Mouse (Mus musculus): ENCODE measurements around the gene Lrrn4. TPM values are rescaled to one million over a fixed set of nuclear protein-coding genes. Genes with fewer than 3 reads are reported as not detected.

Lrrn4 gene
- polyA plus RNA-seq, 1 experiment: 2.0 TPM

- no peak for DNase-seq (ENCODE audit: low read depth in 1 of 2, low spot score in 2 of 2)
- no peaks in the 10 kb centered on the region for H3K27me3 ChIP-seq (ENCODE audit: control insufficient read depth, insufficient read depth, low read length)
- H3K36me3 ChIP-seq (ENCODE audit: control insufficient read depth, insufficient read depth, low read length): no peaks in the 10 kb centered on the region
- no peak overlapping the region for H3K4me3 ChIP-seq (ENCODE audit: extremely low read depth, insufficient read depth, insufficient read length)
- WGBS: 69% methylated on average over 1 of the region's 1 CpGs
- no peak for TF ChIP-seq POLR2A (IDR thresholded peaks at IDR 0.05; ENCODE audit: low read depth, low read length)
- TF ChIP-seq CTCF (IDR thresholded peaks at IDR 0.05; ENCODE audit: extremely low read depth, insufficient read depth, insufficient read length, insufficient replicate concordance): no peak
- no peaks in the 10 kb centered on the region for H3K4me1 ChIP-seq (ENCODE audit: control insufficient read depth, insufficient read depth, insufficient read length)
- no peak overlapping the region for H3K27ac ChIP-seq (ENCODE audit: insufficient read depth, low read length)
Measured at GRCm38 (mm10) chr2:132914785-132915184, 34.1 kb upstream of the Lrrn4 start.

DNA sequence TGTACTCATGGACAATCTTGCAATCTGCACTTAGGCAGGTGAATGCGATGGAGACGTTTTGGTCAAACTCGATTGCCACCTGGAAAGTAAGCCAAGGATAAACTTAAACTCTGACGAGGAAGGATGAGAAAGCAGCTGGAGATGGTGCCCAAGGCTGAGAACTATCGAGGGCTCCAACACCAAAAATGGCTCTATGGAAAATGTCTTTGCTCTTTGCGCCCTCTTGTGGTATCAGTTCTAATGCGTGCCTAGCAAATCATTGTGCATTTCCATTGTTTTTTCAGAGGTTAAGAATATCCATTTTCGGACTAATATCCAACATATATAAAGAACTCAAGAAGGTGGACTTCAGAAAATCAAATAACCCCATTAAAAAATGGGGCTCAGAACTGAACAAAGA lies 26.1 kb upstream of the Lrrn4 start:
- no peak overlapping the region for H3K27ac ChIP-seq (ENCODE audit: insufficient read depth, low read length)
- no peak for TF ChIP-seq CTCF (IDR thresholded peaks at IDR 0.05; ENCODE audit: extremely low read depth, insufficient read depth, insufficient read length, insufficient replicate concordance)
- no peak for TF ChIP-seq POLR2A (IDR thresholded peaks at IDR 0.05; ENCODE audit: low read depth, low read length)
- no peak overlapping the region for H3K4me3 ChIP-seq (ENCODE audit: extremely low read depth, insufficient read depth, insufficient read length)
- 25% methylated on average over 8 of the region's 8 CpGs for WGBS
- no peaks in the 10 kb centered on the region for H3K4me1 ChIP-seq (ENCODE audit: control insufficient read depth, insufficient read depth, insufficient read length)
- peak in 1 of 2 experiments; percentile 11 for DNase-seq (ENCODE audit: low read depth in 1 of 2, low spot score in 2 of 2)
- no peaks in the 10 kb centered on the region for H3K27me3 ChIP-seq (ENCODE audit: control insufficient read depth, insufficient read depth, low read length)
- no peaks in the 10 kb centered on the region for H3K36me3 ChIP-seq (ENCODE audit: control insufficient read depth, insufficient read depth, low read length)

DNA sequence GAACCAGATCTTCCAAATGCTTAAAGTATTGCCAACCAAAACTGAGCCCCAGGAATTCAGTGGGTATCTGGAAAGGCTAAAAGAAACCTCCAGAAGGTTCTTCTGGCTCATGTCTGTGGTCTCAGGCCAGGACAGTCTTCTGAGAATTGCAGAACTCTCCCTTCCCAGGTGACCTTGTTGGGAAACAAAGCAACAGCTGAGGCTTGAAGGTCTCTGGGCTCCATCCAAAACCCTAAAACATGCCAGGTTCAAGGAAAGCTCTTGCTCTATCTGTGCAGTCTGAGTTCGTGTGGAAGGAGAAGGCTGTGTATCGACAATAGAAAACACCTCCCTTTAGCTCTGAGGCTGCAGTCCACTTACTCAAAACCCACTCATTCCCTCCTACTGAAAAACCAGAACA lies 24.3 kb upstream of the Lrrn4 start:
- no peaks in the 10 kb centered on the region for H3K4me1 ChIP-seq (ENCODE audit: control insufficient read depth, insufficient read depth, insufficient read length)
- TF ChIP-seq CTCF (IDR thresholded peaks at IDR 0.05; ENCODE audit: extremely low read depth, insufficient read depth, insufficient read length, insufficient replicate concordance): no peak
- TF ChIP-seq POLR2A (IDR thresholded peaks at IDR 0.05; ENCODE audit: low read depth, low read length): no peak
- no peak for DNase-seq (ENCODE audit: low read depth in 1 of 2, low spot score in 2 of 2)
- no peak overlapping the region for H3K4me3 ChIP-seq (ENCODE audit: extremely low read depth, insufficient read depth, insufficient read length)
- no peaks in the 10 kb centered on the region for H3K36me3 ChIP-seq (ENCODE audit: control insufficient read depth, insufficient read depth, low read length)
- WGBS: 71% methylated on average over 2 of the region's 2 CpGs
- H3K27ac ChIP-seq (ENCODE audit: insufficient read depth, low read length): no peak overlapping the region
- no peaks in the 10 kb centered on the region for H3K27me3 ChIP-seq (ENCODE audit: control insufficient read depth, insufficient read depth, low read length)

- no peaks in the 10 kb centered on the region for H3K36me3 ChIP-seq (ENCODE audit: control insufficient read depth, insufficient read depth, low read length)
- H3K27me3 ChIP-seq (ENCODE audit: control insufficient read depth, insufficient read depth, low read length): no peaks in the 10 kb centered on the region
- no peak overlapping the region for H3K4me3 ChIP-seq (ENCODE audit: extremely low read depth, insufficient read depth, insufficient read length)
- 35% methylated on average over 3 of the region's 3 CpGs for WGBS
- DNase-seq (ENCODE audit: low read depth in 1 of 2, low spot score in 2 of 2): peak in 1 of 2 experiments; percentile 9
- TF ChIP-seq CTCF (IDR thresholded peaks at IDR 0.05; ENCODE audit: extremely low read depth, insufficient read depth, insufficient read length, insufficient replicate concordance) (peak; percentile 13; the same call in 1 of the 2 replicates), POLR2A (IDR thresholded peaks at IDR 0.05; ENCODE audit: low read depth, low read length) (no peak)
- no peaks in the 10 kb centered on the region for H3K4me1 ChIP-seq (ENCODE audit: control insufficient read depth, insufficient read depth, insufficient read length)
- no peak overlapping the region for H3K27ac ChIP-seq (ENCODE audit: insufficient read depth, low read length)
Measured at GRCm38 (mm10) chr2:132903498-132903897, 22.8 kb upstream of the Lrrn4 start.

- Histone ChIP-seq H3K27me3 (ENCODE audit: control insufficient read depth, insufficient read depth, low read length) (no peaks in the 10 kb centered on the region), H3K36me3 (ENCODE audit: control insufficient read depth, insufficient read depth, low read length) (no peaks in the 10 kb centered on the region), H3K27ac (ENCODE audit: insufficient read depth, low read length) (no peak overlapping the region), H3K4me3 (ENCODE audit: extremely low read depth, insufficient read depth, insufficient read length) (no peak overlapping the region), H3K4me1 (ENCODE audit: control insufficient read depth, insufficient read depth, insufficient read length) (no peaks in the 10 kb centered on the region)
- DNase-seq (ENCODE audit: low read depth in 1 of 2, low spot score in 2 of 2): no peak
- no peak for TF ChIP-seq POLR2A (IDR thresholded peaks at IDR 0.05; ENCODE audit: low read depth, low read length)
- TF ChIP-seq CTCF (IDR thresholded peaks at IDR 0.05; ENCODE audit: extremely low read depth, insufficient read depth, insufficient read length, insufficient replicate concordance): no peak
- WGBS: 76% methylated on average over 4 of the region's 4 CpGs
Measured at GRCm38 (mm10) chr2:132902056-132902455, 21.4 kb upstream of the Lrrn4 start.

- TF ChIP-seq POLR2A (IDR thresholded peaks at IDR 0.05; ENCODE audit: low read depth, low read length): no peak
- DNase-seq (ENCODE audit: low read depth in 1 of 2, low spot score in 2 of 2): no peak
- Histone ChIP-seq H3K36me3 (ENCODE audit: control insufficient read depth, insufficient read depth, low read length) (no peaks in the 10 kb centered on the region), H3K4me3 (ENCODE audit: extremely low read depth, insufficient read depth, insufficient read length) (no peak overlapping the region), H3K4me1 (ENCODE audit: control insufficient read depth, insufficient read depth, insufficient read length) (no peaks in the 10 kb centered on the region), H3K27ac (ENCODE audit: insufficient read depth, low read length) (no peak overlapping the region), H3K27me3 (ENCODE audit: control insufficient read depth, insufficient read depth, low read length) (no peaks in the 10 kb centered on the region)
- WGBS: 87% methylated on average over 4 of the region's 4 CpGs
Measured at GRCm38 (mm10) chr2:132901636-132902035, 20.9 kb upstream of the Lrrn4 start.

GRCm38 (mm10) chr2:132900596-132900995 lies 19.9 kb upstream of the Lrrn4 start:
- Histone ChIP-seq H3K27ac (ENCODE audit: insufficient read depth, low read length) (no peak overlapping the region), H3K27me3 (ENCODE audit: control insufficient read depth, insufficient read depth, low read length) (no peaks in the 10 kb centered on the region)

More at GRCm38 (mm10) chr2:132900596-132900995, 19.9 kb upstream of the Lrrn4 start:
- Histone ChIP-seq H3K4me1 (ENCODE audit: control insufficient read depth, insufficient read depth, insufficient read length) (no peaks in the 10 kb centered on the region), H3K36me3 (ENCODE audit: control insufficient read depth, insufficient read depth, low read length) (no peaks in the 10 kb centered on the region), H3K4me3 (ENCODE audit: extremely low read depth, insufficient read depth, insufficient read length) (no peak overlapping the region)
- 58% methylated on average over 1 of the region's 1 CpGs for WGBS
- DNase-seq (ENCODE audit: low read depth in 1 of 2, low spot score in 2 of 2): no peak
- TF ChIP-seq POLR2A (IDR thresholded peaks at IDR 0.05; ENCODE audit: low read depth, low read length) (no peak), CTCF (IDR thresholded peaks at IDR 0.05; ENCODE audit: extremely low read depth, insufficient read depth, insufficient read length, insufficient replicate concordance) (no peak)
